Comparison of ENCODE assay signal across 14 mouse cellular contexts in the genomic region with DNA sequence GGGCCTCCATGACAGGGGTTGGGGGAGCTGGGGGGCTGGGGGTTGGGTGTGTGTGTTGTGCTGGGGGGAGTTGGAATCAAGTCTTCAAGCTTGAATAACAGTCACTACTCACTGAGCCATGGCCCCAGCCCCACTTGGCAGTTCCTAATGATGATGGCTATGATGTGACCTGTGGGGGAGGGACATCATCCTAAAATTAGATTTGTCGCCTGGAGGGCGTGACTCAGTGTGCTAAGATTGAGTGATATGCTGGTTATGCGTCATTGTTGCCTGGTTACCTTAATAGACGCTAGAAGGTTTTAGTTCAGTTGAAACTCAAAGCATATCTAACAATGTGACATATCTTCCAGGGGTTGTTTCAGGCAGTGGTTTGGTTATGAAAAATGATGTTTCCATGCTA. TPM values are rescaled to one million over a fixed set of nuclear protein-coding genes. Genes with fewer than 3 reads are reported as not detected.
A peak's percentile ranks its signal among the peaks of the same experiment; 100 is the strongest.
DNase-seq lines count a peak whose midpoint lies in the region.
"Had no signal": no experiment of that assay in that cellular context is flagged by ENCODE, and none has a peak within 500 bp of the region (broad histone marks: within the 10 kb centered on the region; RNA-seq: fewer than 3 reads in every experiment).

No protein-coding gene starts in this region.

- DNase-seq in adrenal gland, adult (ENCODE audit: inconsistent age in 2 of 2, low spot score in 1 of 2): peak; percentile 57 to 75
- no peak for DNase-seq in adrenal gland, postnatal 4 days (ENCODE audit: low spot score in 2 of 2)
- peak; percentile 18 for DNase-seq in right cerebral cortex, adult 18-20 months
- DNase-seq in right cerebral cortex, postnatal 14 days: no peak
- DNase-seq in gonadal fat pad, adult 2 months (ENCODE audit: low read depth): peak; percentile 26
- DNase-seq in telencephalon, adult 2 months (ENCODE audit: low read depth, low spot score): peak; percentile 18
- no peak for DNase-seq in midbrain, embryonic 10.5 days (ENCODE audit: low spot score)
- DNase-seq in cerebellum, postnatal 25 days: no peak
- DNase-seq: embryo, embryonic 11 days; kidney, postnatal 10 days; liver had no signal

- H3K36me3 ChIP-seq in midbrain, embryonic 10.5 days: peaks cover 78% of the 10 kb centered on the region

- no peak overlapping the region for H3K4me3 ChIP-seq in midbrain, embryonic 10.5 days
- H3K4me3 ChIP-seq: erythroblast, embryonic 14.5 days; midbrain, embryonic 12.5 days had no signal

- H3K27ac ChIP-seq in midbrain, embryonic 10.5 days (replicated peaks): no peak overlapping the region
- H3K27ac ChIP-seq: midbrain, embryonic 12.5 days had no signal

- 0 out of 2 replicates have a peak, but pooled peaks cover 6% of the 10 kb centered on the region for H3K9me3 ChIP-seq in midbrain, embryonic 10.5 days (replicated peaks)
- H3K9me3 ChIP-seq: midbrain, embryonic 12.5 days had no signal

- WGBS in midbrain, embryonic 10.5 days: 96% methylated on average over 4 of the region's 4 CpGs

- no peaks in the 10 kb centered on the region for H3K27me3 ChIP-seq in midbrain, embryonic 10.5 days (ENCODE audit: low read depth, poor library complexity, severe bottlenecking)
- H3K27me3 ChIP-seq: midbrain, embryonic 12.5 days; Patski had no signal

- no peaks in the 10 kb centered on the region for H3K4me1 ChIP-seq in midbrain, embryonic 10.5 days
- H3K4me1 ChIP-seq: midbrain, embryonic 12.5 days had no signal

RNA-seq across cellular contexts. Expression of gene Ints4, which starts 11.7 kb away (rescaled TPM):
- 10 to 100 TPM; 64.5 to 68.4 TPM for total RNA-seq in adrenal gland, postnatal 4 days (2021)
- 92.0 and 113 TPM in 2 replicates for polyA plus RNA-seq in gonadal fat pad, adult 2 months (2012; rRNA removed)
- polyA plus RNA-seq in midbrain, embryonic 10.5 days (2016; fragmentation: Nextera tagmentation; extraction: Ambion mirVana): 57.2 and 63.3 TPM in 2 replicates

RNA-seq across cellular contexts. Expression of gene Kctd14, which starts 41.3 kb away (rescaled TPM):
- 1 to 10 TPM; 3.6 to 4.5 TPM for total RNA-seq in adrenal gland, postnatal 4 days (2021)
- 4.6 and 6.7 TPM in 2 replicates for polyA plus RNA-seq in gonadal fat pad, adult 2 months (2012; rRNA removed)
- polyA plus RNA-seq in midbrain, embryonic 10.5 days (2016; fragmentation: Nextera tagmentation; extraction: Ambion mirVana): 0.09 and 0.37 TPM in 2 replicates
- polyA plus RNA-seq: Patski had no signal

Comparison
In these comparisons a context has a peak if more than half of its experiments do, and no peak if none do; other contexts are left out.
1. DNase-seq: peak in adrenal gland, adult (2 of 2), right cerebral cortex, adult 18-20 months (single experiment), gonadal fat pad, adult 2 months (single experiment) and telencephalon, adult 2 months (single experiment); none in adrenal gland, postnatal 4 days (0 of 2), right cerebral cortex, postnatal 14 days (single experiment), midbrain, embryonic 10.5 days (single experiment) and cerebellum, postnatal 25 days (0 of 2).